Mouse (Mus musculus): ENCODE results near the gene Cib1. TPM values are rescaled to one million over a fixed set of nuclear protein-coding genes. Genes with fewer than 3 reads are reported as not detected.
A peak's percentile ranks its signal among the peaks of the same experiment; 100 is the strongest.

Gene Cib1
- polyA plus RNA-seq, 1 experiment from 2014 or later, result 67.4 TPM

DNA sequence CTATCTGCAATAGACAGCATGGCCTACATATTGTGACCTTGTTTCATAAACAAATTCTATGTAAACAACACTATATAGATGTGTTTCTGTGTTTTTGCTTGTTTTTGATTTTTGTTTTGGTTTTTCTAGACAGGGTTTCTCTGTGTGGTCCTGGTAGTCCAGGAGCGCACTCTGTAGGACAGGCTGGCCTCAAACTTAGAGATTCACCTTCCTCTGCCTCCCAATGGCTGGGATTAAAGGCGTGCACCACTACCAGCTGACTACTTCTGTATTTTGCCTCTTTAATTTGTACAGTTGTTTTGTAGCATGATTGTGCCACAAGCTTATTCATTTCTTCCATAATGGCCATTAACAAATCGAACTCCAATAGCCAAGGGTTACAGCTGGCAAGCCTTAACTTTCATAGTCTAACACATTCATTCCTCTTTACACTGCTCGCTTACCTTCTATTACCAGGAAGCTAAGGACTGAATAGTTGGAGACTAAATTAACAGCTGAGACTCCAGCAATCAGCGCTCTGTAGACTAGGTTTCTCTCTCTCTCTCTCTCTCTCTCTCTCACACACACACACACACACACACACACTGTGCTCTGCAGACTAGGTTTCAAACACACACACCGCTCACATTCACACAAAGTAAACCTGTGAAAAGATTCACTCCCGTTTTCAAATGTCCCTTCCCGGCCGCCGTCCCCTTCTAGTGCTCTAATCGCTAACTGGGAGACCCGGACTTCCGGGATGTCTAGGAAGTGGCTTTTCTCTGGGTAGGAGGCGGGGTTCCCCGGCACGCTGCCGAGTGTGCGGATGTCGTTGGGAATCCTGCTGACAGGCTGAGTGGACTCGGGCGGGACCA, 36.5 kb upstream of the Cib1 start, which contains the start of gene Vps33b:
Gene Vps33b, plus strand, starts transcription at position 753 of the 854 bp plus-strand sequence.
- Histone ChIP-seq H3K27ac (ENCODE audit: low read depth) (peak within 1 kb of the TSS; percentile 63; the same call in 1 of the 2 replicates), H3K36me3 (ENCODE audit: insufficient read depth) (peaks cover 40% of the 10 kb centered on the region), H3K4me1 (ENCODE audit: insufficient read depth) (peaks cover 8% of the 10 kb centered on the region; the same call in 1 of the 2 replicates), H3K4me3 (ENCODE audit: low read depth, low read length) (peak within 1 kb of the TSS; percentile 82), H3K9me3 (ENCODE audit: low read depth, low read length) (no peaks in the 10 kb centered on the region), H3K4me2 (peak within 1 kb of the TSS; percentile 90), H3K9ac (peak within 1 kb of the TSS; percentile 75), H3K27me3 (ENCODE audit: insufficient read depth, low read length) (no peaks in the 10 kb centered on the region)
- 3% methylated on average over 21 of the region's 21 CpGs for WGBS
- peak; percentile 98 for DNase-seq
- ATAC-seq (ENCODE audit: insufficient read depth), result peak; percentile 94
- no peak for TF ChIP-seq CTCF (IDR thresholded peaks at IDR 0.05; ENCODE audit: low read depth)

DNA sequence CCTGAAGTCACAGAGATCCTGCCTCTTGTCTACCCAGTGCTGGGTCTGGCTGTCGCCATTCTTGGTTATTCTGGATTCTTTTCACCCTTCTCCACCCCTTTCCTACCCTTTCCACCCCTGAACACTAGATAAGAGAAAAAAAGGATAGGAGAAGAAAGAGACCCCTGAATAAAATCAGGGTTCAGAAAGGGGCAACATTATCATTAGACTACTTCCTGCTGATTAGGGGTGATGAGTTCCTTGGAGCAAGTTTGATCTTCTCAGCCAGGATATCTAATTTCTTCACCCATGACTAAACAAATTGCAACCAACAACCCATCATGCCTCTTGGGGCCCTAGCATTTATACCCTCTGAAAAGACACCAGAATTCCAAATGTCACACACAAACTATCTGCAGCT, 35.2 kb upstream of the Cib1 start:
- H3K4me3 ChIP-seq (ENCODE audit: low read depth, low read length), result no peak overlapping the region
- H3K4me1 ChIP-seq (ENCODE audit: insufficient read depth), result peaks cover 8% of the 10 kb centered on the region; the same call in 1 of the 2 replicates
- peaks cover 46% of the 10 kb centered on the region for H3K36me3 ChIP-seq (ENCODE audit: insufficient read depth)
- no peak for DNase-seq
- no peaks in the 10 kb centered on the region for H3K9me3 ChIP-seq (ENCODE audit: low read depth, low read length)
- H3K9ac ChIP-seq, result no peak overlapping the region
- TF ChIP-seq CTCF (IDR thresholded peaks at IDR 0.05; ENCODE audit: low read depth), result no peak
- no peaks in the 10 kb centered on the region for H3K27me3 ChIP-seq (ENCODE audit: insufficient read depth, low read length)
- no peak for ATAC-seq (ENCODE audit: insufficient read depth)
- no peak overlapping the region for H3K4me2 ChIP-seq
- H3K27ac ChIP-seq (ENCODE audit: low read depth), result no peak overlapping the region
- WGBS, result 71% methylated on average over 1 of the region's 1 CpGs

DNA sequence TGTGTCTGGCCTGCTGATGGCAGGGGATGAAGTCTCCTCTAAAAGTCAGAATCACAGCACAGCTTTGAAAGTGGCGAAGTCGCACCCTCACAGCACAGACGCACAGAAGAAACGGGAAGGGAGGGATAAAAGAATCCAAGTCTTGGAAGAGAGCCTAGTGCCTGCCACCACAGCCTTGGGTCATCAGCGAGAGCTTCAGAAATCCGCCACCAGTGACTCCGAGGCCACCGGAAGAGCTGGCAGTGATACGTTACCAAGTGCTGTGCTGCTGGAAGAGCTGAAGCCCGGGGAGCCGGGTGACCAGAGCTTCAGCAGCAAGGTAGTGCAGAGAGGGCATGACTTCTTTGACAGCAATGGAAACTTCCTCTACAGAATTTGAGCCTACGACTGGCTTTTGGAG, 32.0 kb upstream of the Cib1 start:
- H3K27ac ChIP-seq (ENCODE audit: low read depth), result no peak overlapping the region
- DNase-seq (no peak), ATAC-seq (ENCODE audit: insufficient read depth) (no peak)
- no peak overlapping the region for H3K4me2 ChIP-seq
- no peak overlapping the region for H3K9ac ChIP-seq
- TF ChIP-seq CTCF (IDR thresholded peaks at IDR 0.05; ENCODE audit: low read depth), result no peak
- H3K9me3 ChIP-seq (ENCODE audit: low read depth, low read length), result no peaks in the 10 kb centered on the region
- WGBS, result 93% methylated on average over 12 of the region's 12 CpGs
- peaks cover 4% of the 10 kb centered on the region; the same call in 1 of the 2 replicates for H3K4me1 ChIP-seq (ENCODE audit: insufficient read depth)
- no peak overlapping the region for H3K4me3 ChIP-seq (ENCODE audit: low read depth, low read length)
- H3K36me3 ChIP-seq (ENCODE audit: insufficient read depth), result peaks cover 42% of the 10 kb centered on the region
- H3K27me3 ChIP-seq (ENCODE audit: insufficient read depth, low read length), result no peaks in the 10 kb centered on the region

DNA sequence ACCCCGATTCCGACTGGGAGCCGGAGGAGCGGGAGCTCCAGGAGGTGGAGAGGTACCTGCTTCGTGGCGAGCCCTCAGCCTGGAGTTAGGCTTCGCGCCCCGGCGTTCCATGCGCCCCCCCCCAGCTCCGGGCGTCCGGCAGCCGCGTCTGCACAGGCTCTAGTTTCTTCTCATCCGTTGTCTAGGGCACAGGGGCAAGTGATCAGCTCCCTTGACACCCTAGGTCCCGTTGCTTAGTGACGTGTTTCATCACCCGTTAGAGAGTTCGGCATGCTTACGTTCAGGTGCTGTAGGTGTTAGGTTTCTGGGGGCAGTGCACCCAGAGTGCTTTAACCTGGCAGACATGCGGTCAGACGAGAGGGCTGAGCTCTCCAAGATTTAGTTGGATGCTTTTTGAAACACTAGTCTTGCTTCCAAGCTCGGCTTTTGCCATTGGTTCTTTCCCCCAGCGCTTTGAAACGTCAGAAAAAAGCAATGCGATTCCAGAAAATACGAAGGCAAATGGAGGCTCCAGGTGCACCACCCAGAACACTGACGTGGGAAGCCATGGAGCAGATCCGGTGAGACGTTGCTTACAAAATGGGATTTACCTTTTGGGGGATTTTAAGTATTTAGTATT, 28.9 kb upstream of the Cib1 start:
- Histone ChIP-seq H3K36me3 (ENCODE audit: insufficient read depth) (peaks cover 35% of the 10 kb centered on the region), H3K9ac (peak overlapping the region; percentile 85), H3K4me1 (ENCODE audit: insufficient read depth) (no peaks in the 10 kb centered on the region), H3K27me3 (ENCODE audit: insufficient read depth, low read length) (no peaks in the 10 kb centered on the region), H3K27ac (ENCODE audit: low read depth) (peak overlapping the region; percentile 78), H3K9me3 (ENCODE audit: low read depth, low read length) (no peaks in the 10 kb centered on the region), H3K4me3 (ENCODE audit: low read depth, low read length) (peak overlapping the region; percentile 76), H3K4me2 (peak overlapping the region; percentile 77)
- WGBS, result under 1% methylated on average over 32 of the region's 32 CpGs
- TF ChIP-seq CTCF (IDR thresholded peaks at IDR 0.05; ENCODE audit: low read depth), result no peak
- ATAC-seq (ENCODE audit: insufficient read depth), result peak; percentile 70
- peak; percentile 26 for DNase-seq

DNA sequence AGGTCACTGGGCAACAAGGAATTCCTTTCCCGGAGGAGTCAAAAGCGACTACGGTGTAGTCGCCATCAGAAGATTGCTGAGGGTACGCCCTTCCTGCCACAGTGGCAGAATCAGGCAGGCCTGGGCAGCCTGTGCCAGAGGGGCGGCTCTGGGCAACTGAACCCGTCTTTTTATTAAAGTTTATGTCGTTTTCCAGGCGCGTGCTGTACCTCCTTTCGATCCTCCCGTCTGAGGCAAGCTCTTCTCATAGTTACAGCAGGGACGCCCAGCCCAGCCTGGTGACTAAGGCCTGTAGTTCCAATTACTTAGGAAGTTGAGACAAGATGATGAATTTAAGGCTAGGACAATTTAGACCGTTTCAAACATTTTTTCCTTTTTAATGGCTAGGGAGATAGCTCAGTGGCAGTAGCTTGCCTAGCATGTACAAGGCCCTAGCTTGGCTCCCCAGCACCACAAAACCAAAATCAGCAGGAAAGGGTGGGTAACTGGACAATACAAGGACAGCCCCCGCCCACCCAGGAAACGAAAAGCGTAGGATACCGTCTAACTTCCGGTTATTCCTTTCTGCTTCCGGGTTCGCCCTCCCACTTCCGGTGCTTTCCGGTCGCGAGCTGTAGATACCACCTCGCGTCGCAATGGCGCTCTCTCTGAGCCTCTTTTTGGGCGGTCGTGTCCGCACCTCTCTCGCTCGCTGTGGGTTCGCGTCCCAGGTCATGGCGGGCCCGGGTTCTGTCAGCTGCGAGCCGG, 28.2 kb upstream of the Cib1 start, which contains the start of gene Ngrn:
Gene Ngrn, plus strand, starts transcription at position 591 of the 747 bp plus-strand sequence.
- H3K4me2 ChIP-seq, result peak within 1 kb of the TSS; percentile 77
- H3K4me1 ChIP-seq (ENCODE audit: insufficient read depth), result no peaks in the 10 kb centered on the region
- H3K4me3 ChIP-seq (ENCODE audit: low read depth, low read length), result peak within 1 kb of the TSS; percentile 76
- peaks cover 28% of the 10 kb centered on the region for H3K36me3 ChIP-seq (ENCODE audit: insufficient read depth)
- TF ChIP-seq CTCF (IDR thresholded peaks at IDR 0.05; ENCODE audit: low read depth), result 0 out of 2 replicates have a peak, but pooled peaks have one; percentile 23
- WGBS, result 25% methylated on average over 40 of the region's 40 CpGs
- peak; percentile 93 for DNase-seq
- H3K9me3 ChIP-seq (ENCODE audit: low read depth, low read length), result no peaks in the 10 kb centered on the region
- peak within 1 kb of the TSS; percentile 85 for H3K9ac ChIP-seq
- peak; percentile 88 for ATAC-seq (ENCODE audit: insufficient read depth)
- no peaks in the 10 kb centered on the region for H3K27me3 ChIP-seq (ENCODE audit: insufficient read depth, low read length)
- H3K27ac ChIP-seq (ENCODE audit: low read depth), result peak within 1 kb of the TSS; percentile 78

DNA sequence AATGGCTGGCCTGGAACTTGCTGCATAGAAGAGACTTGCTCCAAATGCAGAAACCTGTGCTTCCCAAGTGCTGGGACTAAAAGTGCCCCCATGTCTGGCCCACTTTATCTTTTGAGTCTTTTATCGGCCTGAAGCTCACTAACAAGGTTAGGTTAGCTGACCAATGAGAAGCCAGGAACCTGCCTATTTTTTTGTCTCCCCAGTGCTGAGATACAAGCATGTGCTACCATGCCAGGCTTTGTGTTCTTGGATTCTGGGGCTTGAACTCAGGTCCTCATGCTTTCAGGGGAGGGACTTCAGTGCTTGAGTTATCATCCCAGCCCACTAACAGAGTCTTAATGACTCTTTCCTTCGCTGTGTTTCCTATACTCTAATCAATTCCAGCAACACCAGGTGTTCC, 25.1 kb upstream of the Cib1 start:
- TF ChIP-seq CTCF (IDR thresholded peaks at IDR 0.05; ENCODE audit: low read depth), result no peak
- Histone ChIP-seq H3K4me1 (ENCODE audit: insufficient read depth) (no peaks in the 10 kb centered on the region), H3K9me3 (ENCODE audit: low read depth, low read length) (no peaks in the 10 kb centered on the region), H3K27ac (ENCODE audit: low read depth) (no peak overlapping the region), H3K4me2 (no peak overlapping the region), H3K9ac (no peak overlapping the region), H3K27me3 (ENCODE audit: insufficient read depth, low read length) (no peaks in the 10 kb centered on the region), H3K36me3 (ENCODE audit: insufficient read depth) (no peaks in the 10 kb centered on the region), H3K4me3 (ENCODE audit: low read depth, low read length) (no peak overlapping the region)
- WGBS, result 61% methylated on average over 2 of the region's 2 CpGs
- no peak for DNase-seq
- ATAC-seq (ENCODE audit: insufficient read depth), result no peak
